Mouse (Mus musculus): ENCODE results near the gene Zfp324.

DNA sequence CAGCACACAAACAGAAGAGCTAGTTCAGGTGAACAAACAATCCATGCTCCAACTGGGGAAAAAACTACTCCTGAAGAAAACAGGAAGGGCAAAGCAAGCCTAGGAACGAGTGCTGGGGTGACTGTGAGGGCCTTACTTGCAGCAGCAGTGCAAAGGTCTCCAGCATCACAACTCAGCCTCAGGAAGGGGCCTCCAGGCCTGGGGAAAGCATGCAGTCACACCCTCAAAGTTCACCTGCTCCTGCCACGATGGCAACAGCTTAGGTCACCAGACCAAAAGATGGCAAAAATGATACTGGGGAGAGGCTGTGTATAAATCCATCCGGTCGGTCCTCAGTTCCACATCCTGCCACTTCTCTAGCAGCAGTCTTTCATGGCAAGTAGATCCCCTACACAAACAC, 6.7 kb upstream of the Zfp324 start:
- TF ChIP-seq EP300 (IDR thresholded peaks at IDR 0.05; ENCODE audit: insufficient read depth, low read depth, low read length) (no peak), CTCF (IDR thresholded peaks at IDR 0.05; ENCODE audit: low read depth, low read length) (no peak), POLR2A (IDR thresholded peaks at IDR 0.05; ENCODE audit: insufficient read depth, low read length) (no peak)

All from ES-Bruce4 (cell line).